Mouse (Mus musculus) neural tube, embryonic 14.5 days (tissue): ENCODE results near the gene Rpe. TPM values are rescaled to one million over a fixed set of nuclear protein-coding genes. Genes with fewer than 3 reads are reported as not detected.
A peak's percentile ranks its signal among the peaks of the same experiment; 100 is the strongest.
"Not testable (repeated sequence)": the region's sequence is repeated elsewhere in the genome, so short reads cannot be mapped to it uniquely, and the experiment has no call there.

Experiments
- ATAC-seq: fragments of 200-750 bp; cut with Nextera tagmentation; 2 replicates; pipeline ENCODE4 v1.8.0; 2017; ENCODE audit warnings: low read depth, mild to moderate bottlenecking, moderate TSS enrichment, moderate library complexity
- H3K27ac ChIP-seq: fragments of 300-500 bp; sonication (generic); 2 replicates; pipeline ENCODE4 v1.5.1; 2014; ENCODE audit warnings: low read depth, mild to moderate bottlenecking, control low read depth, low read length, moderate library complexity, mixed read lengths
- H3K27me3 ChIP-seq: fragments of 300-500 bp; sonication (generic); 2 replicates; pipeline ENCODE4 v1.6.1; 2014; ENCODE audit warnings: low read length; ENCODE audit not compliant: control insufficient read depth, insufficient read depth
- H3K36me3 ChIP-seq: fragments of 300-500 bp; sonication (generic); 2 replicates; pipeline ENCODE4 v1.6.1; 2014; ENCODE audit warnings: low read length, mixed read lengths; ENCODE audit not compliant: control insufficient read depth, insufficient read depth
- H3K4me1 ChIP-seq: fragments of 300-500 bp; sonication (generic); 2 replicates; pipeline ENCODE4 v1.6.1; 2014; ENCODE audit warnings: low read length; ENCODE audit not compliant: control insufficient read depth, insufficient read depth
- H3K4me2 ChIP-seq: fragments of 300-500 bp; sonication (generic); 2 replicates; pipeline ENCODE4 v1.6.1; 2014; ENCODE audit warnings: mild to moderate bottlenecking, low read depth, low read length, control low read depth
- H3K4me3 ChIP-seq: fragments of 300-500 bp; sonication (generic); 2 replicates; pipeline ENCODE4 v1.5.1; 2014; ENCODE audit warnings: low read depth, low read length, control low read depth, mixed read lengths
- H3K9ac ChIP-seq: fragments of 300-500 bp; sonication (generic); replicated peaks from 2 replicates; pipeline ENCODE4 v1.6.1; 2014; ENCODE audit warnings: low read depth, mild to moderate bottlenecking, control low read depth, low read length, mixed read lengths
- H3K9me3 ChIP-seq: fragments of 300-500 bp; sonication (generic); 2 replicates; pipeline ENCODE4 v1.6.1; 2016; ENCODE audit warnings: low read length; ENCODE audit not compliant: control insufficient read depth
- WGBS: fragments of 180-500 bp; shearing (Covaris S2); extraction: QIAGEN DNeasy Blood & Tissue Kit; methylation state at CpG from one replicate; pipeline ENCODE4 v1.1.7; 2014; 5-methylcytosine and 5-hydroxymethylcytosine counted together
- polyA plus RNA-seq: library from polyadenylated mRNA; unstranded; fragments of >200 nt; fragmentation: Nextera tagmentation; extraction: Ambion mirVana; gene quantifications from 2 replicates; pipeline ENCODE4 v1.2.1, GENCODE M21; 2014

The Rpe gene
- polyA plus RNA-seq, 1 experiment from 2014 or later: 40.8 TPM

- H3K4me3 ChIP-seq: no peak overlapping the region
- no peaks in the 10 kb centered on the region for H3K4me1 ChIP-seq
- no peaks in the 10 kb centered on the region for H3K27me3 ChIP-seq
- ATAC-seq: no peak
- WGBS: 73% methylated on average over 1 of the region's 1 CpGs
- no peaks in the 10 kb centered on the region for H3K9me3 ChIP-seq
- no peak overlapping the region for H3K4me2 ChIP-seq
- no peaks in the 10 kb centered on the region for H3K36me3 ChIP-seq
- H3K9ac ChIP-seq: no peak overlapping the region
- no peak overlapping the region for H3K27ac ChIP-seq
Measured at GRCm38 (mm10) chr1:66692308-66692707, 8.3 kb upstream of the Rpe start.

GRCm38 (mm10) chr1:66692780-66693392 lies 7.7 kb upstream of the Rpe start:
- Histone ChIP-seq H3K9ac (no peak overlapping the region), H3K9me3 (no peaks in the 10 kb centered on the region), H3K4me3 (no peak overlapping the region), H3K4me2 (no peak overlapping the region), H3K36me3 (no peaks in the 10 kb centered on the region), H3K27ac (no peak overlapping the region), H3K4me1 (no peaks in the 10 kb centered on the region), H3K27me3 (no peaks in the 10 kb centered on the region)
- peak; percentile 77; the same call in 1 of the 2 replicates for ATAC-seq
- WGBS: 66% methylated on average over 8 of the region's 8 CpGs

GRCm38 (mm10) chr1:66694266-66694665 lies 6.4 kb upstream of the Rpe start:
- Histone ChIP-seq H3K9me3 (no peaks in the 10 kb centered on the region), H3K4me2 (no peak overlapping the region), H3K4me1 (no peaks in the 10 kb centered on the region), H3K36me3 (no peaks in the 10 kb centered on the region), H3K9ac (no peak overlapping the region), H3K4me3 (no peak overlapping the region), H3K27me3 (no peaks in the 10 kb centered on the region), H3K27ac (no peak overlapping the region)
- ATAC-seq: no peak
- 91% methylated on average over 5 of the region's 5 CpGs for WGBS

DNA sequence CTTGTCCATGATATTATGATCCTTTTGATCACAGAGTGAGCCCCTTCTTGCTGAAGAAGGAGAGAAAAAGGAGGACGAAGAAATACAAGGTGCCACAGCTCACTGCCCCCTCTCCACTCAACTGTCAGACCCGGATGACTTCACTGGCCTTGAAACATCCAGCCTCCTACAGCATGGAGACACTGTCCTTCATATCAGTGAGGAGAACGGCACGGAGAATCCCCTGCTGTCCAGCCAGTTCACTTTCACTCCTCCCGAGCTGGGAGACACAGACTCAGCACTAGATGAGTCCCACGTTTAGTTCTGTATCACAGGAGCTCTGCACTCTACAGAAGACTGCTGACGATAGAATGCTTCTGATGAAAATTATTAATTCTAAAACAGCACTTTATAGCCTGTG lies 5.3 kb upstream of the Rpe start:
- Histone ChIP-seq H3K36me3 (no peaks in the 10 kb centered on the region), H3K27me3 (no peaks in the 10 kb centered on the region), H3K4me3 (no peak overlapping the region), H3K4me1 (no peaks in the 10 kb centered on the region), H3K4me2 (no peak overlapping the region), H3K9ac (no peak overlapping the region), H3K9me3 (no peaks in the 10 kb centered on the region), H3K27ac (no peak overlapping the region)
- 78% methylated on average over 7 of the region's 7 CpGs for WGBS
- ATAC-seq: no peak

DNA sequence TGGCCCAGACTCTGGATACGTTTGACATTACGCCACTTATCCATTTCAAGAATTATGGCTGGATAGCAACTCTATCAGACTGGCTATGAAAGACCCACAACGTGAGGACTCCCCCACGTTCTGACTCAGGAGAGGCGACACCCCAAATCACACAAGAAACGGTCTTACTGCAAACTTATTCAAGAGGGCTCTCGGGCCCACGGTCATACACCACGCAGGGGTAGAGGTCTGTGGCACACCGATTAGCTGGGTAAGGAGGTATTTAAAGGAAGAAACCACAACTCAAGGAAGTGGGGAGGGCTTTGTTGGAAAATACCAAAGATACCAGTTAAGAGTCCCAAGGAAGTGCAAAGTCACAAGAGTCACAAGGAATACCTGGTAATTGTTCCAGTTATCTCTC lies 1.0 kb upstream of the Rpe start:
- not testable (repeated sequence) for ATAC-seq, H3K36me3 ChIP-seq, H3K9ac ChIP-seq, H3K27ac ChIP-seq, H3K27me3 ChIP-seq, H3K9me3 ChIP-seq, H3K4me3 ChIP-seq, H3K4me2 ChIP-seq
- H3K4me1 ChIP-seq: peaks cover 17% of the 10 kb centered on the region; the same call in 1 of the 2 replicates
- 83% methylated on average over 10 of the region's 10 CpGs for WGBS

- ATAC-seq: peak; percentile 56
- Histone ChIP-seq H3K9me3 (no peaks in the 10 kb centered on the region), H3K36me3 (no peaks in the 10 kb centered on the region), H3K4me2 (peak overlapping the region; percentile 69), H3K4me3 (peak overlapping the region; percentile 86), H3K27me3 (no peaks in the 10 kb centered on the region), H3K9ac (no peak overlapping the region; the same call in 1 of the 2 replicates), H3K27ac (no peak overlapping the region; the same call in 1 of the 2 replicates), H3K4me1 (peaks cover 17% of the 10 kb centered on the region; the same call in 1 of the 2 replicates)
- WGBS: 44% methylated on average over 5 of the region's 5 CpGs
Measured at GRCm38 (mm10) chr1:66700149-66700692, 410 bp upstream of the Rpe start.

- Histone ChIP-seq H3K9ac (peak overlapping the region; percentile 75), H3K27ac (no peak overlapping the region), H3K4me3 (peak overlapping the region; percentile 86), H3K36me3 (no peaks in the 10 kb centered on the region), H3K27me3 (no peaks in the 10 kb centered on the region), H3K4me1 (peaks cover 17% of the 10 kb centered on the region; the same call in 1 of the 2 replicates), H3K4me2 (peak overlapping the region; percentile 69), H3K9me3 (no peaks in the 10 kb centered on the region)
- no peak for ATAC-seq
- 36% methylated on average over 2 of the region's 2 CpGs for WGBS
Measured at GRCm38 (mm10) chr1:66701576-66701940, 927 bp downstream of the Rpe start.

GRCm38 (mm10) chr1:66702623-66703345 lies 2.2 kb downstream of the Rpe start:
- ATAC-seq: no peak
- Histone ChIP-seq H3K36me3 (0 out of 2 replicates have a peak, but pooled peaks cover 4% of the 10 kb centered on the region), H3K4me3 (no peak overlapping the region), H3K4me2 (no peak overlapping the region), H3K27me3 (no peaks in the 10 kb centered on the region), H3K27ac (no peak overlapping the region), H3K9ac (no peak overlapping the region), H3K9me3 (no peaks in the 10 kb centered on the region), H3K4me1 (peaks cover 17% of the 10 kb centered on the region; the same call in 1 of the 2 replicates)
- WGBS: 91% methylated on average over 4 of the region's 4 CpGs

GRCm38 (mm10) chr1:66704523-66704922 lies 3.9 kb downstream of the Rpe start:
- Histone ChIP-seq H3K36me3 (peaks cover 11% of the 10 kb centered on the region; the same call in 1 of the 2 replicates), H3K27me3 (no peaks in the 10 kb centered on the region), H3K4me3 (no peak overlapping the region), H3K27ac (no peak overlapping the region), H3K9ac (no peak overlapping the region), H3K4me2 (no peak overlapping the region), H3K4me1 (peaks cover 17% of the 10 kb centered on the region; the same call in 1 of the 2 replicates), H3K9me3 (no peaks in the 10 kb centered on the region)
- 49% methylated on average over 6 of the region's 6 CpGs for WGBS
- ATAC-seq: no peak
